Mouse (Mus musculus) hindbrain, postnatal 0 days (tissue): Measurements from ENCODE around the gene Cers2. TPM values are rescaled to one million over a fixed set of nuclear protein-coding genes. Genes with fewer than 3 reads are reported as not detected.

Source experiments
- ATAC-seq: fragments of 200-750 bp; cut with Nextera tagmentation; 2 replicates; pipeline ENCODE4 v1.8.0; 2017; ENCODE audit warnings: mild to moderate bottlenecking, moderate TSS enrichment, moderate library complexity
- DNase-seq: peaks from one replicate; pipeline ENCODE4 v3.0.0-alpha.2; 2015; ENCODE audit warnings: low spot score
- H3K27ac ChIP-seq: fragments of 300-500 bp; sonication (generic); 2 replicates; pipeline ENCODE4 v1.5.1; 2014; ENCODE audit warnings: mild to moderate bottlenecking
- H3K27me3 ChIP-seq: fragments of 300-500 bp; sonication (generic); 2 replicates; pipeline ENCODE4 v1.6.1; 2014; ENCODE audit warnings: low read length, mixed read lengths; ENCODE audit not compliant: insufficient read depth
- H3K36me3 ChIP-seq: fragments of 300-500 bp; sonication (generic); 2 replicates; pipeline ENCODE4 v1.6.1; 2014; ENCODE audit warnings: low read length, mixed read lengths; ENCODE audit not compliant: insufficient read depth
- H3K4me1 ChIP-seq: fragments of 300-500 bp; sonication (generic); 2 replicates; pipeline ENCODE4 v1.6.1; 2014; ENCODE audit warnings: antibody characterized with exemption, low read length, mixed read lengths; ENCODE audit not compliant: insufficient read depth
- H3K4me2 ChIP-seq: fragments of 300-500 bp; sonication (generic); 2 replicates; pipeline ENCODE4 v1.6.1; 2014; ENCODE audit warnings: low read depth, mild to moderate bottlenecking, low read length, moderate library complexity, mixed read lengths
- H3K4me3 ChIP-seq: fragments of 300-500 bp; sonication (generic); 2 replicates; pipeline ENCODE4 v1.5.1; 2014; ENCODE audit warnings: low read length
- H3K9ac ChIP-seq: fragments of 300-500 bp; sonication (generic); replicated peaks from 2 replicates; pipeline ENCODE4 v1.6.1; 2014; ENCODE audit warnings: mild to moderate bottlenecking, low read length, moderate library complexity, mixed read lengths
- H3K9me3 ChIP-seq: fragments of 300-500 bp; sonication (generic); 2 replicates; pipeline ENCODE4 v1.6.1; 2016; ENCODE audit warnings: low read length, mixed read lengths
- CTCF ChIP-seq: IDR thresholded peaks from 2 replicates; pipeline ENCODE4 v1.5.1; 2016; ENCODE audit warnings: antibody characterized with exemption, control low read depth, low read depth
- polyA plus RNA-seq: library from polyadenylated mRNA; unstranded; fragments of >200 nt; fragmentation: Nextera tagmentation; extraction: Ambion mirVana; gene quantifications from 2 replicates; pipeline ENCODE4 v1.2.1, GENCODE M21; 2015
- total RNA-seq: library from RNA; depleted of rRNA; stranded (reverse); fragments of >200 nt; gene quantifications from 2 replicates; pipeline ENCODE4 v1.2.3, GENCODE M21; 2014; rRNA removed

The Cers2 gene
- total and polyA plus RNA-seq, 2 experiments from 2014 or later = 64.0 to 87.4 TPM

GRCm38 (mm10) chr3:95370101-95370500, 55.5 kb downstream of the Cers2 start:
- ATAC-seq = no peak
- no peak overlapping the region for H3K27ac ChIP-seq
- H3K9me3 ChIP-seq = no peaks in the 10 kb centered on the region
- no peak for TF ChIP-seq CTCF
- H3K4me2 ChIP-seq = no peak overlapping the region
- H3K4me3 ChIP-seq = no peak overlapping the region
- H3K9ac ChIP-seq = no peak overlapping the region
- no peaks in the 10 kb centered on the region for H3K36me3 ChIP-seq
- H3K27me3 ChIP-seq = no peaks in the 10 kb centered on the region
- no peak for DNase-seq
- no peaks in the 10 kb centered on the region for H3K4me1 ChIP-seq

Other genes with a start within 250 kb of the Cers2 start
- 15.5 and 18.5 TPM in 2 replicates for gene Pip5k1a, start 207.9 kb upstream of the Cers2 start, total RNA-seq
- 12.4 and 14.7 TPM in 2 replicates for gene Pip5k1a, start 207.9 kb upstream of the Cers2 start, polyA plus RNA-seq
- 52.7 and 53.6 TPM in 2 replicates for gene Vps72, start 203.8 kb upstream of the Cers2 start, total RNA-seq
- gene Vps72, start 203.8 kb upstream of the Cers2 start, polyA plus RNA-seq = 121 and 123 TPM in 2 replicates
- gene Tmod4, start 190.3 kb upstream of the Cers2 start, total RNA-seq = 0.43 and 0.73 TPM in 2 replicates
- 1.1 and 1.5 TPM in 2 replicates for gene Tmod4, start 190.3 kb upstream of the Cers2 start, polyA plus RNA-seq
- 44.6 and 56.7 TPM in 2 replicates for gene Scnm1, start 180.8 kb upstream of the Cers2 start, total RNA-seq
- 72.1 and 75.7 TPM in 2 replicates for gene Scnm1, start 180.8 kb upstream of the Cers2 start, polyA plus RNA-seq
- 33.4 and 38.5 TPM in 2 replicates for gene Lysmd1, start 180.7 kb upstream of the Cers2 start, total RNA-seq
- gene Lysmd1, start 180.7 kb upstream of the Cers2 start, polyA plus RNA-seq = 39.2 and 42.4 TPM in 2 replicates
- gene Tnfaip8l2, start 172.4 kb upstream of the Cers2 start, total RNA-seq = 1.9 and 2.3 TPM in 2 replicates
- 3.1 and 3.6 TPM in 2 replicates for gene Tnfaip8l2, start 172.4 kb upstream of the Cers2 start, polyA plus RNA-seq
- gene Sema6c, start 154.3 kb upstream of the Cers2 start, total RNA-seq = 127 and 172 TPM in 2 replicates
- 15.6 and 16.4 TPM in 2 replicates for gene Sema6c, start 154.3 kb upstream of the Cers2 start, polyA plus RNA-seq
- gene Gabpb2, start 96.9 kb upstream of the Cers2 start, total RNA-seq = 8.6 and 9.2 TPM in 2 replicates
- 2.6 and 2.9 TPM in 2 replicates for gene Gabpb2, start 96.9 kb upstream of the Cers2 start, polyA plus RNA-seq
- 60.4 and 62.4 TPM in 2 replicates for gene Cdc42se1, start 86.1 kb upstream of the Cers2 start, total RNA-seq
- 54.0 and 56.4 TPM in 2 replicates for gene Cdc42se1, start 86.1 kb upstream of the Cers2 start, polyA plus RNA-seq
- gene Mllt11, start 82.6 kb upstream of the Cers2 start, total RNA-seq = 347 and 357 TPM in 2 replicates
- gene Mllt11, start 82.6 kb upstream of the Cers2 start, polyA plus RNA-seq = 446 and 473 TPM in 2 replicates
- gene Gm128, start 73.2 kb upstream of the Cers2 start, total RNA-seq = 0.14 and 1.4 TPM in 2 replicates
- gene Gm128, start 73.2 kb upstream of the Cers2 start, polyA plus RNA-seq = 0.49 and 0.61 TPM in 2 replicates
- not detected in 2 replicates for gene Bnipl, start 63.6 kb upstream of the Cers2 start, total RNA-seq
- 0.24 TPM in 1 of 2 replicates, not detected in the other for gene Bnipl, start 63.6 kb upstream of the Cers2 start, polyA plus RNA-seq
- gene Mindy1, start 33.4 kb upstream of the Cers2 start, total RNA-seq = 31.1 and 31.8 TPM in 2 replicates
- 32.6 and 33.8 TPM in 2 replicates for gene Mindy1, start 33.4 kb upstream of the Cers2 start, polyA plus RNA-seq
- gene Prune1, start 32.7 kb upstream of the Cers2 start, total RNA-seq = 72.7 and 77.4 TPM in 2 replicates
- 56.6 and 60.4 TPM in 2 replicates for gene Prune1, start 32.7 kb upstream of the Cers2 start, polyA plus RNA-seq
- 0.31 TPM in 1 of 2 replicates, not detected in the other for gene Anxa9, start 7.6 kb upstream of the Cers2 start, total RNA-seq
- gene Anxa9, start 7.6 kb upstream of the Cers2 start, polyA plus RNA-seq = 0.28 and 0.48 TPM in 2 replicates
- gene Setdb1, start 42.4 kb downstream of the Cers2 start, total RNA-seq = 36.6 and 50.8 TPM in 2 replicates
- gene Setdb1, start 42.4 kb downstream of the Cers2 start, polyA plus RNA-seq = 26.4 and 26.5 TPM in 2 replicates
- gene 4930558C23Rik, start 88.0 kb downstream of the Cers2 start, total RNA-seq = not detected in 2 replicates
- not detected in 2 replicates for gene 4930558C23Rik, start 88.0 kb downstream of the Cers2 start, polyA plus RNA-seq
- gene Arnt, start 119.6 kb downstream of the Cers2 start, total RNA-seq = 16.0 and 16.7 TPM in 2 replicates
- 9.6 and 11.6 TPM in 2 replicates for gene Arnt, start 119.6 kb downstream of the Cers2 start, polyA plus RNA-seq
- gene Ctsk, start 184.5 kb downstream of the Cers2 start, total RNA-seq = 4.9 and 6.7 TPM in 2 replicates
- gene Ctsk, start 184.5 kb downstream of the Cers2 start, polyA plus RNA-seq = 11.6 TPM in 2 replicates
- gene Ctss, start 212.0 kb downstream of the Cers2 start, total RNA-seq = 9.8 and 11.5 TPM in 2 replicates
- 26.1 and 26.6 TPM in 2 replicates for gene Ctss, start 212.0 kb downstream of the Cers2 start, polyA plus RNA-seq
- not detected in 2 replicates for gene Hormad1, start 244.9 kb downstream of the Cers2 start, total RNA-seq
- gene Hormad1, start 244.9 kb downstream of the Cers2 start, polyA plus RNA-seq = not detected in 2 replicates